Mouse (Mus musculus) left cerebral cortex, adult 2 months (tissue): ENCODE results near the gene Ssbp3. TPM values are rescaled to one million over a fixed set of nuclear protein-coding genes. Genes with fewer than 3 reads are reported as not detected.

Source experiments
- DNase-seq, 2 experiments: peaks; one replicate each; pipeline ENCODE4 v3.0.0; 2021 to 2022; ENCODE audit warnings: low spot score in 2 of 2, mixed read lengths in 1 of 2; ENCODE audit errors: extremely low spot score in 1 of 2
- H3K27ac ChIP-seq: fragments of 200-600 bp; 2 replicates; pipeline ENCODE4 v1.8.1; 2022
- H3K4me3 ChIP-seq: fragments of 200-600 bp; 2 replicates; pipeline ENCODE4 v1.8.1; 2022
- CTCF ChIP-seq: fragments of 200-600 bp; IDR thresholded peaks from 2 replicates; pipeline ENCODE4 v1.8.1; 2022; ENCODE audit warnings: antibody characterized with exemption, mild to moderate bottlenecking, moderate library complexity
- intact Hi-C: fragments of 180-260 bp; cut with DNase I; formaldehyde crosslinking; loops from one replicate; pipeline ENCODE4 v1.15.1; 2025
- total RNA-seq, 2 experiments: library from RNA; stranded (reverse); gene quantifications; 2 replicates each; pipeline ENCODE4 v1.2.3; 2021

The Ssbp3 gene
- total RNA-seq, 2 experiments from 2014 or later = 181 to 187 TPM

- H3K27ac ChIP-seq = no peak overlapping the region
- intact Hi-C loops = no loop called here
- H3K4me3 ChIP-seq = no peak overlapping the region
- TF ChIP-seq CTCF = no peak
- DNase-seq = no peak
Observed at GRCm38 (mm10) chr4:107058781-107059180, 148.3 kb downstream of the Ssbp3 start.

- no peak overlapping the region for H3K27ac ChIP-seq
- no peak for DNase-seq
- no peak overlapping the region for H3K4me3 ChIP-seq
- intact Hi-C loops = no loop called here
- TF ChIP-seq CTCF = no peak
Observed at GRCm38 (mm10) chr4:107061560-107061959, 151.1 kb downstream of the Ssbp3 start.

DNA sequence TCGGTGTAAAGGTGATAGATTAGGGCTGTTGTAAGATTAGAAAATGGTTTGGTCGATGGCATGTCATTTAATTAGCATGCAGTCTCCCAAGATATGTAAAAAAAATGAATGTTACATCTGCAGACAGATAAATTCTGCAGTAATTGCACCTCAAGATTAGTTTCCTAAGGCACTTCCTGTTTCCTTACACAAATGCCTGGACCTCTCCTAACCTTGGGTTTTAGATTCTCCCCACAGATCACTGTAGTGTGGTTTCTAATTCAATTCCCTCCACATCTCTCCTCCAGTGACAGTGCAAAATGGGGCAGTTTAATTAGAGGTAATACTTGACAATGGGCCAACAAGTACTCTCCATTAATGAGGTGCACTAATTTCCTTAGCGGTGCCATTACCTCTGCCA, 152.7 kb downstream of the Ssbp3 start:
- intact Hi-C loops = no loop called here
- TF ChIP-seq CTCF = no peak
- no peak for DNase-seq
- Histone ChIP-seq H3K27ac (no peak overlapping the region), H3K4me3 (no peak overlapping the region)

DNA sequence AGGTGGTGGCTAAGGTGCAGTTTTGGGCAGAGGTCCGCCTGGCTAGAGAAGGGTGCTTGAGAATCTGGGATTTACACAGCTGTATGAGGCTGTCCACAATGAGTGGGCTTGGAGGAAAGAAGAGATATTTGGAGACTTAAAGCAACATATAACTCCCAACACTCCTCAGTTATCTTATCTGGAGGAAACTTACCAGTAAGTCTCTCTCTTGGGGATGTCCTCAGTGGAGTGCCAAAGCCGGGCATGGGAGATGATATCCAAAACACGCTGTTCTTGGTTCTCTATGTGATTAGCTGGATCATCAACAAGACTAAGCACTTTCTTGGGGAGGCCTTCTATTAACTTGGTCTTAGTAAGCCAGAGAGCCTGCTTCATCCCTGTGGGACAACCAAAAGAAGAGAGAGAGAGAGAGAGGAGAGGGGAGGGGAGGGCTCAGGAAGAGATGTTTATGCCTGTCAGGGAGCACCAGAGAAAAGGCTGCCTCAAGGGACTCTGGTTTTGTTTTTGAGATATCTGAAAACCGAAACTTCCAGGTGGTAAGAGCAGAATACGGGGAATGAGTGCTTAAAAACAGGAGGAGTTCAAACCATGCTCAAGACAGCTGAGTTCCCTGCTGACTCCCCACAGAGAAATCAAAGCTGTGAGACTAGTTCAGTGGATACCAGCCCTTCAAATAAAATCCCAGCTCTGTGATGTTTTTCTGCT, 154.0 kb downstream of the Ssbp3 start:
- no peak for DNase-seq
- Histone ChIP-seq H3K4me3 (no peak overlapping the region), H3K27ac (no peak overlapping the region)
- TF ChIP-seq CTCF = no peak
- intact Hi-C loops = loop anchor here (5.0 kb wide), 1 partner anchor 227 kb away; no protein-coding TSS in a partner anchor

GRCm38 (mm10) chr4:107066252-107067124, 156.0 kb downstream of the Ssbp3 start, which contains the start of the genes Mrpl37 and Cyb5rl:
Gene Mrpl37 (minus strand): TSS chr4:107066868.
Gene Cyb5rl (plus strand): TSS chr4:107066988.
- TF ChIP-seq CTCF = no peak
- peak; percentile 95 for DNase-seq
- Histone ChIP-seq H3K27ac (peak within 1 kb of the TSS; percentile 89), H3K4me3 (peak within 1 kb of the TSS; percentile 94)
- intact Hi-C loops = loop anchor here (2.0 to 5.0 kb wide), 2 partner anchors 96 to 229 kb away; no protein-coding TSS in a partner anchor

DNA sequence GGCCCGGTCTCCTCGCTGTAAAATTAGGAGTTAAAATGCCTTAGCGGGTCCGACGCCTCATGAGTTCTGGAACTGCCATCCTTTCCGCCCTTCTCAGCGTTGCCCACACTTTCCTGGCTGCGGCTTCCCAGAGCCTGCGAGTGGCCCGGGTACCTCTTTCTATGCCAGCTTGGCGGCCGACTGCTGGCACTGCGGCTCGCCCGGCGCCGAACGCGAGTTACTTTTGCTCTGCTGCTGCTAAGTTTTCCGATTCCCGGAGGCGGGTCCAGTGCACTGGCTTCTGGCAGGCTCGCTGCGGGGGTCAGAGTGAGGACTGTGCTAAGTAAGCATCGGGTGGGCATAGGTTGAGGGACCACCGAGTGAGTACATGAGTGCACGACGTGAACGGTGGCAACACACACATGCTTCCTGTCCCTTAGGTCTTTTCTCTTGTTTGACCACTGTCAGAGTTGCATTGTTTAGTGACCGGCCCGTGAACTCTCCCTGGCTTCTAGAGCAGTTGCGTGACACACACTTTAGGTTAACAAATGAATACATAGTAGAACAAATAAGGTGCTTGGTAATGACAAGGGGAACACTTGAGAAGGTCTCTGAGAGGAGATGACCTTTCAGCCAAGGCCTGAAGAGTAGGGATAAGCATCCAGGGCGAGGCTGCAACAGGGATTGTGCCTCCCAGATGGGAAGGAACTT, 156.8 kb downstream of the Ssbp3 start:
- H3K27ac ChIP-seq = peak overlapping the region; percentile 68; the same call in 1 of the 2 replicates
- peak overlapping the region; percentile 94 for H3K4me3 ChIP-seq
- no peak; the same call in 1 of the 2 replicates for TF ChIP-seq CTCF
- peak in 1 of 2 experiments; percentile 33 for DNase-seq
- intact Hi-C loops = loop anchor here (2.0 to 5.0 kb wide), 2 partner anchors 96 to 230 kb away; no protein-coding TSS in a partner anchor

DNA sequence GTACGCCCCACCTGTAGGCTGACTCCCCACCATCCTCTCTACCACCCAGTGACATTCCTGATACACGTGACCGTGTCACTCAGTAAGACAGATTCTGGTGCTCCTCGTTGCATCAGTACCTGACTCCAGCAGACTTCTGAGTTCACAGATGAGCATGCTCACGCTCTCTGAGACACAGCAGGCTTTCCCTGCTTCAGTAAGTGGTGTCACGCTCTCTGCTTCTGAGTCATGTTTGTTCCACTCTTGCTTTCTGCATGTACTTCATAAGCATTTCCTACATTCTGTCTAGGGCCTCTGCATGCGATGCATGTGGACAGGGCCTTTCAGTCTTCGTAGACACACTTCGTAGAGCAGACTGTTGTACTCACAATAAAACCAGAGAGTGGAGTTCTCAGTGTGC, 161.8 kb downstream of the Ssbp3 start:
- no peak for DNase-seq
- intact Hi-C loops = no loop called here

DNA sequence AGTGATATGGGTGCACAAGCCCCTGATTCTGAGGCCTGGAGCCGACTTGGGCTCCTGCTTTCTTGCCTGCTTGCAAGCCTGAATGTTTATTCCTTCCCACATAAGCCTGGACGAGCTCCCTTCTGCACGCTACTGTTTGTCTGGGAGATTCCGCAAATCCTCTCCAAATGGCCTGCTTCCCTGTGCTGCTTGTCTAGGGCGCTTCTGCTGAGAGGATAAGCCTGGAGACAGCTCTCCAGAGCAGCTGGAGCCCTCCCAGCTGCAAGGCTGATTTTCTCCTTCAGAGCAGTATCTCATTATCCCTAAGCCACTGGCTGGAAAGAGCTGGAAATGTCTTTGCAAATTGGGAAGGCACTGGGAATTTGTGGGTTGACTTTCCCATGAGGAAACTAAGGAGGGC, 165.0 kb downstream of the Ssbp3 start:
- no peak for DNase-seq
- intact Hi-C loops = no loop called here
- Histone ChIP-seq H3K4me3 (no peak overlapping the region), H3K27ac (peak overlapping the region; percentile 3; the same call in 1 of the 2 replicates)
- no peak for TF ChIP-seq CTCF

More for the DNA sequence above, 161.8 kb downstream of the Ssbp3 start:
- Histone ChIP-seq H3K4me3 (no peak overlapping the region), H3K27ac (no peak overlapping the region)
- no peak for TF ChIP-seq CTCF

GRCm38 (mm10) chr4:107078894-107079293, 168.4 kb downstream of the Ssbp3 start:
- TF ChIP-seq CTCF = no peak
- no peak overlapping the region for H3K27ac ChIP-seq

DNA sequence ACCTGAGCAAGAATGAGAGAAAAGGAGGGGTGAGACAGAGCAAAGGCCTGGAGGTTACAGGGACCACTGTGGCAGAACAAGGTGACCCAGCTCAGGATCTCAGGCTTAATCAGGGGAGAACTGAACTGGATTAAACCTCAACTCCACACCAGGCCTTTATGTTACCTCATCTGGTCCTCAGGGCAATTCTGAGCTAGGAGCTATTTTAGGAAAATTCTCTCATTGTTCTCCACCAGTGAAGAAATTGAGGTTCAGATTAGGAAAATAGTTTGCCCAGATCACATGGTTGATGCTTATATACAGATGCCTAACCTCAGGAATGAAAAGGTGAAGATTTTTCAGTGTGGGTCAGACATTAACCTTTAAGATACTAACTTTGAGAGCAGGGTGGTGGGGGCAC, 169.2 kb downstream of the Ssbp3 start:
- no peak for DNase-seq
- no peak for TF ChIP-seq CTCF
- intact Hi-C loops = no loop called here
- Histone ChIP-seq H3K4me3 (no peak overlapping the region), H3K27ac (no peak overlapping the region)

More at GRCm38 (mm10) chr4:107078894-107079293, 168.4 kb downstream of the Ssbp3 start:
- no peak overlapping the region for H3K4me3 ChIP-seq
- intact Hi-C loops = no loop called here
- DNase-seq = no peak

GRCm38 (mm10) chr4:107082185-107082584, 171.7 kb downstream of the Ssbp3 start:
- DNase-seq = no peak
- TF ChIP-seq CTCF = no peak
- Histone ChIP-seq H3K27ac (no peak overlapping the region), H3K4me3 (no peak overlapping the region)
- intact Hi-C loops = no loop called here
